Mouse (Mus musculus) spleen, postnatal 14 days (tissue): ENCODE results near the gene Oxsr1.
"Not testable (repeated sequence)": the region's sequence is repeated elsewhere in the genome, so short reads cannot be mapped to it uniquely, and the experiment has no call there.

Experiments
- DNase-seq, 2 experiments: peaks; one replicate each; pipeline ENCODE4 v3.0.0; 2021 to 2022; ENCODE audit warnings: low spot score in 2 of 2

Oxsr1 gene

DNA sequence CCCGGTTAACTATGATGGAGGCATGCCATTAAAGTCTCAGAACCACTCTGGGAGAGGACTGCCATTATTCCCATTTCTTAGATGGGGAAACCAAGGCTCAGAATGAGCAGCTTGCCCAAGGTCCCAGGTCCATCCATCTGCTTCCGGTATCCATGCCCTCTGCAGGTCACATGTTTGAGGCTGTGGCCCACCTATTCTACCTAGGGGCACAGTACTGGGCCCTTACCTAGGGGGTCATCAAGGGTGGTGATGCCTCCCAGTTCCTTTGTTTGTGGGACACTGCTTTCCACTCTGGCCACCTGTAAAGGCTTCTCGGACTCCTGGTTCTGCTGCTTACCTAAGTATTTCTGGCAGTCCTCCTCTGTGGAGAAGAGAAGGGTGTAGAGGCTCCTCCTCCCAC is 16.1 kb upstream of the Oxsr1 start:
- no peak for DNase-seq

DNA sequence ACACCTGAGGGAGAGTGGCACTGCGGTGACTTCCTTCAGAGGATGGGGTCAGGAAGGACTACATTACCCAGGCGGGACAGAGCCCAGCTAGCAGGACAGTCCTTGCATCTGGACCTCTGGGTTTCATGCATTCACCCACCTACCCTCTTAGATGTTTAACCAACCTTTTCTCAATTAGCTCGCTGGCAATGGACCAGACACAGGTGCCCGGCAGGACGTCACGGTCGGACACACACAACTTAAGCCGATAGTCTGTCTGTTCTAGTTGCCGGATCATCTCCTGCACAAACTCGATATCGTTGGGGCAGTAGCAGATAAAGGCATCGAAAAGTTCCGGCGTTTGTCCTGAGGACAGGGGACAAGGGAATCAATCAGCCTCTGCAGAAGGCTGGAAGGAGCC is 15.6 kb upstream of the Oxsr1 start:
- no peak for DNase-seq

DNA sequence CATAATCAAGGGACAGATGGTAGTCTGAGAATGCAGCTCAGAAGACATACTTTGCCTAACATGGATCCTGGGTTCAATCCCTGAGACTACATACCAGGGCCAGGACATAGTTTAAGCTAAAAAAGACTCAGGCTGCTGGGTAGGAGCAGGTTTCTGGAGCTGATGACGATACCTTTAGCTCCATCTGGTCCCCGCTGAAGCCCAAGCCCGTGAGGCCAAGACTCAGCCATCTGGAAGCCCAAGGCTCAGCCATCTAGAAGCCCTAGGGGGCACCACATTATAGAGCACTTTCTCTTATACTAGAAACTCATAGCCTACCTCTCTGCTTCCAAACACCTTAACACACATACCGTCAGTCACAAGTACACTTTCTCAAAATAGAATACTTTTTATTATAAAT is 13.3 kb upstream of the Oxsr1 start:
- no peak for DNase-seq

DNA sequence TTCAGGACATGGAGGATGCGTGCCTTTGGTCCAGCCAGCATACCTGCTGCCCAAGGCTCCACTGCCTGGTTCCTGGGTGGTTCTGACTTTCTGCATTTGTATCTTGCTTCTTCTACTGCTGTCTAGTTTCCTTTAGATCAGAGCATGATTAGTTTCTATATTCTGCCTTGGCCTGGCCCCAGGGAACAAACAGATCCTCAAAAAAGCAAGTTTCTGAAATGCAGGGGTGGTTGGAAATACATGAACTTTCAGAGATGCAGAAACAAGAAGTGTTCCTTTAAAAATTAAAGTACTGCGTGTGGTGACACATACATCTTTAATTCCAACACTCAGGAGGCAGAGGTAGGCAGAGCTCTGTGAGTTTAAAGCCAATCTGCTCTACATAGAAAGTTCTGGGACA is 12.6 kb upstream of the Oxsr1 start:
- DNase-seq: no peak

DNA sequence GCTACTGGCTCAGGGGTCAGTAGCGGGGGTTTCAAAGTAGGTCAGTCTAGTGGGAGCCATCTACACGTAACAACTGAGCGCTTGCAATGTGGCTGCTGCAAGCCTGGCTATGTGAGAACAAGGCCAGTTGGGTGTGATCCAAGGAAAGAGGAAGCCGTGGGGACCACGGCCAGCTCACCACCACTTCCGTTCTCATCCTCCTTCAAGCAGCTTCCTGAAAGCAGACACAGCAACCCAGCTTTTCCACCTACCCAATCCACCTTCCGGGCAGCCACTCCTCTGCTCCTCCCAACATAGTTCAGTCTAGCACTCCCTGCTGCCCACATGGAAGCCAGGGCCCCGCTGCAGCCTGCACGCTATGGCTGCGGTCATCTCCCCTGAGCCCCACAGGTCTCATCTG is 12.1 kb upstream of the Oxsr1 start:
- no peak for DNase-seq

DNA sequence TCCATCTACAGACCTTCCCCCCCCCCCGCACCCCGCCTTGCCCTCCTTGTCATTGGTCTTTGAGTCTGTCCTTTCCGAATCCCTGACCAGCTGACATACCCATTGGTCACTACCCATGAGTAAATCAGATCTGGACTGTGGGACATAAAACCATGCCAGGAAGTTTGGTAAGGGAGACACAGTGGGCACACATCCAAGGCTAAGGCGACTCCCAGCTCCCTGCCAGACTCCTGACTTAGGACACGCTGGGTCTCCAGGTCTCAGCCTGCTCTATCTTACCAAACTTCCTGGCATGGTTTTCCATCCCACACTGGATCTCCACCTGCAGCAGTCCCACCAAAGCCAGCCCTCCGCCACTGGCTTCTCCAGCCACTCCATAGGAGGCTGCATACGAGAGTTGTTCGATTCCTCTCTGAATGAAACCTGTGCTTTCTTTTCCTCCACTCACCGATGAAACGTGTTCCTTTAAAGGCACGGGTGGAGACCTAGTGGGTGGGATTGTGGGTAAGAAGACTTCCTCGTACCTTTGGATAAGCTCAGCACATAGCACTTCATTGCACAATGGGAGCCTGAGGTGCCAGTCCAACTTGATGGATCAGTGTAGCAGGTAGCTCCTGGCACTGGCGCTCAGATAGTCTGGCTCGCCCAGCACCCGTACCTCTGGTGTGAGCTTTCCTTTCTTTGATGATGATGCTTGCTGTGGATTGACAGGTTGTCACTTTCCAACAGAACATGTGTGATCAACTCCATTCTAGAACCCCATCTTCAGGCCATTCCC is 8.1 kb upstream of the Oxsr1 start:
- DNase-seq: no peak

DNA sequence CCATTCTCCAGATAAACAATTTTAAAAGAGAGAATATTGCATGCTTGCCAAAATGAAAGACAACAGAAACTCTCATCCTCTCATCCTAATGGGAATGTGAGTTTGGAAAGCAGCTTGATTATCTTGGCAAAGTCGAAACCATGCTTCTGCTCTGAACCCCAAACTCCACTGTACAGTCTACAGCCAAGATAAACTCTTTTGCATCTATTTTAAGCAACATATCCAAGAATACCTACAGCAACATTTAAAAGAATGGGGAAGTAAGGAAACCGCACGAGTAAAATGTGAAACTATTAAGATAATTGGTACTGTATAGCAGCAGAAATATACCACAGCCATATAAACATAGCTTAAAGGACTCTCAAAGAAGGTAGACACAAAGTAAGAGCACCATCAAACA is 6.3 kb upstream of the Oxsr1 start:
- DNase-seq: no peak

DNA sequence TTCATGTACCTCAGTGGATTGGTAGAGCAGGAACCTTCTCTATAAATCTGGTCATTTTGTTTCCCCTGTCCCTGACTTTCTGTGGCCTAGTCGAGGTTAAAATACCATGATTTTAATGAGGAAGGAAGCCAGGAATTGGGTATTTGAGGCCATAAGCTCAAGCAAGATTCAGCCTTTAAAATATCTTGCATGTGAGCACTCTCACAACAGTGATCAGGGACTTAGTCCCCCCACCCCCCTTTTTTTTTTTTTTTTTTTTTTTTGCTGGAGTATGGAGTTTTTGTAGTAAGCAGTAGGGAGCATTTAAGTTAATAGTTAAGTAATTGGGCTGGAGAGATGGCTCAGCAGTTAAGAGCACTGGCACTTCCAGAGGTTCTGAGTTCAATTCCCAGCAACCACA is 1.9 kb upstream of the Oxsr1 start:
- DNase-seq: no peak

DNA sequence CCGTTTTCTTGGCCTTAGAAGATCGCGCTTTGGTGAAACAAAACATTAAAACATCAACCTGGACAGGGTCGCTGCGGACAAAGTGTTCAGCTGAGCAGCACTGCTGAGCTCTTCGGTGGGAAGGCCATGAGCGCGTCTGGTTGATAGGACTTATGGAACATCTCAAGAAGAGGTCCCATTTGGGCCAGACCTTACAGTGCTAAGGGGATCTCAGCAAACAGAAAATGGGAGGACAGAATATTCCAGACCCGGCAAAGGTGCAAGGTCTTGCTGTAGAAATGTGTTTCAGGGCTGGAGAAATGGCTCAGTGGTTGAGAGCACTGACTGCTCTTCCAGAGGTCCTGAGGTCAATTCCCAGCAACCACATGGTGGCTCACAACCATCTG is 1.0 kb upstream of the Oxsr1 start:
- DNase-seq: no peak

DNA sequence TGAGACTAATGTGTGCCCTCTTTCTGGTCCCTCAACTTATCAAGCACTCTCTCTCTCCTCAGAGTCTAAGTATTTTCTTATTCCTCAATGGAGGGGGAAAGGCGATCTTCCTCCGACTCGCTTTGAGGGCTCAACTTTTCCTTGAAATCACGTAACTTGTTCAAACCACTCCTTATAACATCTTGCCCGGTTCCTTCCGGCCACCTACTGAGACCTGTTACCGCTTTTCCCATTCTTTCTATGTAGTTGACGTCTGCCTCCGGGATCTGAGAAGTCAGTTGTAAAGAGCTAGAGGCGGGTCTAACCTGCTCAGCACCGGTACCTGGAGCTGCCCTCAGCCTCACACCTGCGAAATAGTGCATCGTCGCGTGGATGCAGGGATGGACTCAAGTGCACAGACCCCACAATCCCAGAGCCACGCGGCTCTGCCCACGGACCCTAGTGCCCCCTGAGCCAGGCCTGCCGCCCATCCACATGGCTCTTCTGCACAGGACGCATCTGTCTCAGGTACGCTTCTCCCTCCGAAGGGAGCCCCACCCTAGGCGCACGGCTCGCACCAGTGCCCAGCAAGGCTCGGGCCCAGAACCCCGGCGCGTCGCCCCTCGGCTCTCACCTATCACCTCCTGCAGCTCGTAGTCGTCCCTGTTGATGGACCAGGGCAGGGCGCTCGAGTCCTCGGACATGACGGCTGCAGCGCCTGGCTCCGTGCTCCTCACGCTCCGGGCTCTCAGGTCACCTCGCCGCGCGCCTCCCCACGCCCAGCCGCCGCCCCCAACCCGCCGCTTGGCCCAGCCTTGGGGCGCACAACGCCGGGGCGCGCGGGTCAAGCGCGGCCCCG is 616 bp downstream of the Oxsr1 start:
- peak in 1 of 2 experiments; percentile 54 for DNase-seq

DNA sequence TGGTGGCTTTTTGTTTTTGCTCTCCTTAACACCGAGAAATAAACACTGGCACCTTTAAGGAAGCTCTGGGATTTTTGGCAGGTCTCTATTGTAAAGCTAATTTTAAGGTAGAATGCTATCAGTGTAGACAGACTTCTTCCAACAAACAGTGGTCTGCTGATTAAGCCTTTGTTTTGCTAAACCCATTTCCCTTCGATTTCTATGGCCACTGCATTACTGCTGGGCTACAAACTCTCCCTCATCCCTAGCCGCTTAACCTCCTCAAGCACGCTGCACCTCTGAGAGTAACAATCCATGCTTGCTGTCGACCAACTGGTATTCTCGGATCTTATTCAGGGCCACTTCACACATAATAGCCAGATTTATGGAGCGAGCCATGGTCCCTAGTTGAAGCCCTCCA is 1.3 kb downstream of the Oxsr1 start:
- DNase-seq: no peak

DNA sequence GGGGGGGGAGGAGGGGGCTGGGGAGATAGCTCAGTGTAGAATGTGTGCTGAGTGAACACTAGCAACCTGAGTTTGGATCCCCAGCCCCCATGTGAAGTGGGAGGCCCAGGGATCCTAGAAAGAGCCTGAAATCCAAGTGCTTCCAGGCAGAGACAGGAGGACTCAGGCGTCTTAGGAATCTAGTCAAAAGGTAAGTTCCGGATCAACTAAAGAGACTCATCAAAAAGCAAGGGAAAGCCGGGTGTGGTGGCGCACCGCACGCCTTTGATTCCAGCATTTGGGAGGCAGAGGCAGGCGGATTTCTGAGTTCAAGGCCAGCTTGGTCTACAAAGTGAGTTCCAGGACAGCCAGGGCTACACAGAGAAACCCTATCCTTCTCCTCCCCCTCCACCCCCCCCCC is 1.8 kb downstream of the Oxsr1 start:
- DNase-seq: no peak

DNA sequence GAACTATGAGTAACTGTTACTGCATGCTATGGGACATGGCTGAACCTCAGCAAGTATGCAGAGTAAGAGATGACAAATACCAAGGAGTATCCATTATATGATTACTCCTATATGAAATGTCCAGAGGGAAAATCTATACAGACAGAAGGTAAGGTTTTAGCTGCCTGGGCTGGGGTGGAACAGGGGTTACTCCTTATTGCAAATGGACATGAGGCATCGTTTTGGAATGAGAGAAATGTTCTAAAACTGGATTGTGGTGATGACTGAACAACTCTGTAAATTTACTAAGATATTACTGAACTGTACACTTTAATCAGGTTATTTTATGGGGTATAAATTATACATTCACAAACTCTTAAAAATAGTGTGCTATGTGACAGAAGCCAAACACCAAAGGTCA is 3.3 kb downstream of the Oxsr1 start:
- DNase-seq: no peak

DNA sequence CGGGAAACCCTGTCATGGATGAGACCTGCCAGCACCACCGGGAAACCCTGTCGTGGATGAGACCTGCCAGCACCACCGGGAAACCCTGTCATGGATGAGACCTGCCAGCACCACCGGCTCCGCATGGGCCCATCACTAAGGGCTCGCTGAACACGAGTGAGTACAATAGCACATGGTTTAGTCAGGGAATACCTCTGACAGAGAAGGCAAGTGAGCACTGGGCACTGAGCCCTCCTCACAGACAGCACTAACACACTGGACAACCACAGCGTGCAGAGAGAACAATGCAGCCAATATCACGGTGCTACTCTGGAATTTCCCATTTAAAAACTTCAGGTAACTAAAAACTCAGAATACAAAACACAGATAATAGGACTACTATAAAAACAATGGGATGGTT is 9.1 kb downstream of the Oxsr1 start:
- DNase-seq: no peak

DNA sequence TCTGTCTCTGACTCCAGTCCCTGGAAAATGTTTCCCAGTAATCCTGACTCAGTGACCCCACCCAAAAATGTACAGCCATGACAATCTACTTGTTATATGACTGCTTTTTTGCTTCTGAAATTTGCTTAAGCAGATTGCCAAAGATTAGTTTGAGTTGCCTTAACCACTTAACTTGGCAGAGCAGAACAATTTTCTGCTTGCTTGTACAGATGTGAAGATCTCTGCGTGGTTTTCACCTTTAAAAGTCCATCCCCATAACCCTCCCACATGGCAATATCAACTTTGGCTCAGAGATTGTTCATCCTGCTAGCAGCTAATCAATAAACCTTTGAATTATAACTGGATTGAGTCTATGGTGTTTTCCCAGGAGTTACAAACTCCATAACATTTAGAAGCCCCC is 13.2 kb downstream of the Oxsr1 start:
- DNase-seq: no peak

DNA sequence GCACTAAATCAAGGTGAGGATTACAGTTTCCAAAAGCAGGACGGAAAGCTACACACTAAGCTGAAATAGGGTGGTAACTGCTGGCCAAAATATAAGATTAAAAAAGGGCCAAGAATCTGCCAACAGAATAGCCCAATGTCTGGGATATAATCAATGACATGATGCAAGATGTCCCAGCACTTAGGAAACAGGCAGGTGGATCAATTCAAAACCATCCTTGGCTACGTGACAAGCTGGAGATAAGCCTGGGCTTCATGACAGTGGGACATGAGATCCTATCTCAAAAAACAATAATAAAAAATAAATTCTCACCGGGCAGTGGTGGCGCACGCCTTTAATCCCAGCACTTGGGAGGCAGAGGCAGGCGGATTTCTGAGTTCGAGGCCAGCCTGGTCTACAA is 16.4 kb downstream of the Oxsr1 start:
- no peak for DNase-seq

DNA sequence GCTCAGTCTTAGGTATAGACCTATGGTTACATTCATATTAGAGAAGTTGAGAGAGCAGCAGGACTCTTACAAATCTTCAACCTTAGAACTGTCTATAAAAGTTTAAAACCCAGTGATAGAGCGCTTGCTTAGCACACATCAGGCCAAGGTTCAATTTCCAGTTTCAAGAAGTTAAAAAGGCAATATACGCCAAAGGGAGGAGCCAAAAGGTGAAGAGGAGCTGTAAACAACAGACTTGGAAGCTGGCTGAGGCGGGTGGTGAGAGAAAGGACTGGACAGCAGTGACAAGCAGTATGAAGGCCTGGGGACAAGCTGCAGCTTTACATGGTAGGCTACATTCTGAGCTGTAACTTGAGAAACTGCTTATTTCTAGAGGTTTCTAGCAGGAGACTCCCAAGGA is 23.7 kb downstream of the Oxsr1 start:
- no peak for DNase-seq

DNA sequence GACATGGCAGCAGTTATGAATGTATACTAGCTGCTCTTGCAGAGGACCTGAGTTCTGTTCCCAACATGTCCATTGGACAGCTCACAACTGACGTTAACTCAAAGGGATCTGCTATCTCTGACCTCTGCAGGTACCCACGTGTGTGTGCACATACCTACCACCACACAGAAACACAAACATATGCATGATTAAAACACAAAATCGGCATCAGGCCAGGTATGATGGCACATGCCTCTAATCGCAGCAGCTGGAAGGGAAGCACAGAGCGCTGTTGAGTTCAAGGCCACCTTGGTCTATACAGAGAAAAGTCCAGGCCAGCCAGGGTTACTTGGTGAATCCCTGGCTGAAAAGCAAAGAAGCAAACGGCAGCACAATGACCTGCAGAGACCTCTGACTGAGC is 24.5 kb downstream of the Oxsr1 start:
- no peak for DNase-seq

DNA sequence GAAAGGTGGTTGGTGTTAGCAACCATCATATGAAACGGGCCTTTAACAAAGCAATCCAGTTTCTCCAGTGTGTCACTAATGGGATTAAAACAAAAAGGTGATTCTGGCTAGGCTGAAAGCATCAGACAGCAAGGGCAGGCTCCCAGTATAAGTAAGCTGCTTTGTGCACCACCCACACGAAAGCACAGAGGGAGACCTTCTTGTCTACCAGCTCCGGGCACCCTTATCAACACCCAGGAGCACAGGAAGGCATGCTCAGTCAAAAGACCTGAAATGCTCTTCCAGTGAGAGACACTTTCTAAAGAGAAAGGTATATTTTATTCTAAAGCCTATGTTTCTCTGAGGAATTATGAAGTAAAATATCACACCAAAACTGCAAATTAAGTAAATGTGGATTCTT is 31.4 kb downstream of the Oxsr1 start:
- no peak for DNase-seq

DNA sequence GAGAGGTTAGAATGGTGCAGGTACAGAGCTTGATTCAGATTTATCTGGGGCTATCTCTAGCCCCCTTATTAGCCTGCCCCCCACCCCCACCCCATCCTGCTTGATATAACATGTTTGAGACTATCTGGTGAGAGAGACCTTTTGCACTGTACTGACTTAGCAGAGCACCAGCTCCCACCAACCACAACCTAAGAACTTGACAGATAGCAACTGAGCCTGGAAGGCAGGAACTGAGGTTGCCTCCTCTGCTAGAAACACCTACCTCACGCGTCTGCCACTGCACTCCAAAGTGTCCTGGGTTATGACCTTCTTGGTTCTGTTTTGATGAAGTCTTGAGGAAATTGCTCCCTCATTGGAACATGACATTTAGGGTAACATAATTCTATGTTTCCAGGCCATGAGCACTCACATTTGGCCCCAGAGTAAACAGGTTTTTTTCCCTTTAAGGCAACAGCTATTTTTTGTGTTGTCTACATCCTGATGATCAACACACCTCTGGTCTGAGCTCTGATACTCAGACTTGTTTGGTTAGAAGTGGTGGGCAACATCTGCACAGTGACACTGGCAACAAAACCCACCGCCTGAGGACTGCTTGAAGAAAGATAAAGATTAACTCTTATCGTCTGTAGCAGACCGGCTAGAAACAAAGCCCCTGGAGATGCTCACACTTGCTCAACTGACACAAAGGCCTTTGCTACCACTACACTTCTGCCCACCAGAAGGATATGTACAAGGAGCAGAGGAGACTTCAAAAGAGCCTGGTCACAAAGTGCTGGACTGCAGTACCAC is 41.1 kb downstream of the Oxsr1 start:
- DNase-seq: no peak

DNA sequence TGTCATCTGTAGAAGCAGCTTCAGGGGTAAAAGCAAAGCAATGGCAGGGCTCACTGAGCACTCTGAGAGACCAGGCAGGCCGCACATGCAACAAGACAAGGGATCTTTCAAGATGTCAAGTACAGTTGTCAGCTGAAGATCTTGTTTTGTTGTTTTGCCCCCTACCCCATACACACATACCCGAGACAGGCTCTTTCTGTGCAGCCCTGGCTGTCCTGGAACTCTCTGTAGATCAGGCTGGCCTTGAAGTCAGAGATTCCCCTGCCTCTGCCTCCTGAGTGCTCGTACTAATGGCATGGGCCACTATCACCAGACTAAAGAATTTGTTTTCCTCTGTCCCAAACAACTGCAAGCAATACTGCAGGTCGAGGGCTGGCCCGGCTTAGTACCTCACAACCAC is 44.2 kb downstream of the Oxsr1 start:
- DNase-seq: no peak

DNA sequence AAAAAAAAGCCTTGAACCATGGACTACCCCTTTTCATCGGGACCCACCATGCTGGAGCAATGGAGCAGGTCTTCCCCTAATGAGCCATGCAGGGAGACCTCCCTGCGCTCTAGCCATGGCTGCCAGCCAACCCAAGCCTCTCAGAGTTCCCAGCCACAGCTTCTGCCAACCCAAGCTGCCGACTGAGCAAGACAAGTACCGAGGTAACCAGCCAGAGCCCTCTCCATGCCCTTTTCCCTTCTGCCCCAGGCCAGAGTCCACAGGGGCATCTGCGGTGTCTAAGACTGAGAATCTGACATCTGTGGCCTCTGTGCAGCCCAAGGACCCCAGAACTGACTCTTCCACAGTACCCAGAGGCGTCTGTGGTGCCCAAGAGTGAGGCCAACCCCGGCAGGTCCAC is 45.9 kb downstream of the Oxsr1 start:
- DNase-seq: no peak

DNA sequence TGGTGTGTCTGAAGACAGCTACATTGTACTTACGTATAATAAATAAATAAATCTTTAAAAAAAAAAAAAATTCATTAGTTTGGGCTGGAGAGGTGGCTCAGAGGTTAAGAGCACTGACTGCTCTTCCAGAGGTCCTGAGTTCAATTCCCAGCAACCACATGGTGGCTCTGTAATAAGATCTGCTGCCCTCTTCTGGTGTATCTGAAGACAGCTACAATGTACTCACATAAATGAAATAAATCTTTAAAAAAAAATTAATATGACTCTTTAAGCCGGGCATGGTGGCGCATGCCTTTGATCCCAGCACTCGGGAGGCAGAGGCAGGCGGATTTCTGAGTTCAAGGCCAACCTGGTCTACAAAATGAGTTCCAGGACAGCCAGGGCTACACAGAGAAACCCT is 47.4 kb downstream of the Oxsr1 start:
- DNase-seq: not testable (repeated sequence)
